Mouse (Mus musculus) lung, postnatal 14 days (tissue): ENCODE measurements around the gene Gm28919.
"Not testable (repeated sequence)": the region's sequence is repeated elsewhere in the genome, so short reads cannot be mapped to it uniquely, and the experiment has no call there.

Source experiments
- DNase-seq: peaks from one replicate; pipeline ENCODE4 v3.0.0; 2021

The Gm28919 gene

DNA sequence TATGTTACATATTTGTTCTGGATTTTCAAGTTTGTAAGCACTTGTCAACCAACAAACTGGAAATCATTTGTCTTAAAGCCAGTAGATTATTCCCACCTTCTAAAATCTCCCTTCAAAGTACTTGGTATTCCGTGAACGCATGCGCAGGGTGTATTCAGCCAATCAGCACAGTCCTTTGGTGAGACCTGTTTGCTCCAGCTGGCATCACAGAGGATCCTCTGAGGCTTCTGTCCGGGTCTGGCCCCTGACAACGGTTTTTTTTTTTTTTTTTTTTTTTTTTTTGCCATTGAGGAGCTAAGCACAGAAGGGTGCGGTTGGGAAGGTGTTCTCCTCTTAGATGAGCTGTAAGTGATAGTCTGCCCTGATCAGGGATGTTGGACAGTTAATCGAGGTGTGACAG is at the start of gene Gm28919:
TSS of gene Gm28919 (plus strand) at position 301 of the 400 bp plus-strand sequence.
- not testable (repeated sequence) for DNase-seq
